Mouse (Mus musculus) inflammation-experienced regulatory T-cells, adult 6 months (primary cell): ENCODE measurements around the gene Prrg2. TPM values are rescaled to one million over a fixed set of nuclear protein-coding genes. Genes with fewer than 3 reads are reported as not detected.

Experiments
- ATAC-seq: one replicate; pipeline ENCODE4 v1.8.0; 2017
- polyA plus RNA-seq, 3 experiments: library from polyadenylated mRNA; unstranded; fragments of 100-300 nt; shearing (Covaris generic); gene quantifications; one replicate each; pipeline ENCODE4 v1.2.1; 2017

Prrg2 gene
- polyA plus RNA-seq, 3 experiments from 2014 or later = 2.0 to 2.3 (median 2.1) TPM

DNA sequence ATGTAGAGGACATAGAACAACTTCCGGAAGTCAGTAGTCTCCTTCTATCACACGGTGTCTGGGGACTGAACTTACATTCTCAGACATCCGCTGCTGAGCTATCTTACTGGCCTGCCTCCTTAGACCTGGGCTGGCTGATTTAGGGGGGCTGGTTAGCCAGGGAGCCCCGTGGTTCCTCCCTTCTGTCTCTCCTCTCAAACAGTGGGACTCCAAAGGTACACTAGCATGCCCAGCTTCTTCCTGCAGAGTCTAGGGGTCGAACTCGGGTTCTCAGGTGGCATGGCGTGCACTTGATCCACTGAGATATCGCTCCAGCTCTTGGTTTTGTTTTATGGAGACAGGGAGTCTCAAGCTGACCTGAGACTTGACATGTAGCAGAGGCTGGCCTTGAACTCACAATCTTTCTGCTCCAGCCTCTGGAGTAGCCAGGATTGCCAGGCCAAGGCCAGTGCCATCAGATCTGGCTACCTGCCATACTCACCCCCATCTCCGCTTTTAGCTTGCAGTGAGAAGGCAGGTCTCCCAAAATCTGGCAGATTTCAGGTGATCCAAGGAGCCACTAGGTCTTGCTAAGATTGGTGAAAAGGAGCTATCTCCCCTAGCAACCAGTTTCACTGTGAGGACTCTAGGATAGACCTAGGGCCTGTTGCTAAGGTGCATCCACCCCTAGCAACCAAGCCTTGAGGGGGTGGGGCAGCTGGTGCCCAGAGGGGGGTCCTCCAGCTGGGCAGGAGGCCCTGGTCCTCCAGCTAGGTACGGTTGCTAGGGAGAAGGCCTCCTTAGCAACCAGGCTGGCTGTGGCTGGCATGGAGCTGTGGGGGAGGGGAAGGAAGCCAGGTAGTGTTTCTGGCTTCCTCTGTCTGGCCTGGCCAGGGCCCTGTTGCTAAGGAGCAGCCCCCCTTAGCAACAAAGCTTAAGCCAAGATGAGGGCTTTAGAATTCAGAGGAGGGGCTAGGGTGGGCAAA is 3.6 kb downstream of the Prrg2 start:
- no peak for ATAC-seq

DNA sequence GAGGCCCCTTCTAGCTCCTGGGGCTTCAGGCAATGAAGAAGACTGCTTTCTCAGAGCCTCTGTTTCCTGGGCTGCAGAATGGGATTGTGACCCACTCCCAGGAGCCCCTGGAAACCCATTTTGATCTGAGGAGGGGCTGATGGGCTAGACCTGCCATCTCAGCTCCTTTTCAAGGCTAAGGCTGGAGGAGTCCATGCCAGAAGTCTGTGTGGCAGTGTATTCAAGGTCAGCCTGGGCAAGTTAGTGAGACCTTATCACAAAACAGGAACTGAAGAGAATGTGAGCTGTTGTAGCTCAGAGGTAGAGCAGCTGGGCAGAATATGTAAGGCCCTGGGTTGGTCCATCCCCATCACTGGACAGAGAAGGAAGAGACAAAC is 5.5 kb downstream of the Prrg2 start:
- ATAC-seq = no peak

- no peak for ATAC-seq
Observed at GRCm38 (mm10) chr7:45056329-45056971, 6.0 kb downstream of the Prrg2 start.

GRCm38 (mm10) chr7:45053931-45054510 is 8.5 kb downstream of the Prrg2 start:
- ATAC-seq = peak; percentile 94

GRCm38 (mm10) chr7:45053117-45053930 is 9.2 kb downstream of the Prrg2 start:
- peak; percentile 39 for ATAC-seq

DNA sequence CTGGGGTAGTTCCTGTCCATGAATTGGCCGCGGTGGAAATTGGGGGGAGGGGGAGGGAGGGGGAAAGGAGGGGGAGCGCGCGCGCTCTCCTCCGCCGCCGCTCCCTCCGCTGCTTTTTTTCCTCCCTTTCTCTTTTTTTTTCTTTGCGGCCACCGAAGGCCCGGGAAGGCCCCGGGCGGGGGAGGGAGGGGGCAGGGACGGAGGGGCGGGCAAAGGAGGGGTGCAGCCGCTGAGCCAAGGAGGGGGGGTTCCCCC is 9.7 kb downstream of the Prrg2 start, which contains the start of gene Prr12:
TSS of gene Prr12 (minus strand) at position 20 of the 255 bp plus-strand sequence.
- no peak for ATAC-seq

DNA sequence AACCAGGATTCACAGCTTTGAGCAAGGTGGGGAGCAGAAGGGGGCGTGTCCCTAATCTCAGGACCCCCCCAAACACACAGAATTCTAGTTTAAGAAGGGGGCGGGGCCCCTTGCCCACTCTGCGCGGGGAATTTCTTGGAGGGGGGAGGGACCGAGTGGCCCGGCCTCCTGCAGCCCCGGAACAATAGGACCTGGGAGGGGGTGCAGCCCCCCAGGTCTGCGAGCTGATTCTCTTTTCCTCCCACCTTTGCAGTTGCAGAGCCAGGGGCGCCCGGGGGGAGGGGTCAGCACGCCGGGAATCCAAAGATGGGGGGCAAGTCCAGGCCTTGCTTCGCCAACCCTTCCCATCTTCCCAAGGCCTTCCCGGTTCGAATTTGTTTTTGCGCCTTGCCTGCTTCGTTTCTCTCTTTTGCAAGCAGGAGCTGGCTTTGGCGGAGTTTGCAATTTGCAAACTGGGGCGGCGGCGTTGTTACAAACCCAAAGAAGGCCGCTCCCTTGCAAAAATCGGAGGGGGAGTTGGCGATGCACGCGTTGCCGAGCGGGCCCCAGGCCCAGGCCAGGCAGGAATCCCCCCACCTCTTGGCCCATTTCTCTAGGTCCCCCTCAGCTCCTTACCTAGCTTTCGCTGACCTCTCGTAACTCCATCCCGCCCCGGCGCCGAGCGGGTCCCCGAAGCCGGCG is 10.2 kb downstream of the Prrg2 start:
- ATAC-seq = no peak

- ATAC-seq = no peak
Observed at GRCm38 (mm10) chr7:45051601-45051974, 10.9 kb downstream of the Prrg2 start.

DNA sequence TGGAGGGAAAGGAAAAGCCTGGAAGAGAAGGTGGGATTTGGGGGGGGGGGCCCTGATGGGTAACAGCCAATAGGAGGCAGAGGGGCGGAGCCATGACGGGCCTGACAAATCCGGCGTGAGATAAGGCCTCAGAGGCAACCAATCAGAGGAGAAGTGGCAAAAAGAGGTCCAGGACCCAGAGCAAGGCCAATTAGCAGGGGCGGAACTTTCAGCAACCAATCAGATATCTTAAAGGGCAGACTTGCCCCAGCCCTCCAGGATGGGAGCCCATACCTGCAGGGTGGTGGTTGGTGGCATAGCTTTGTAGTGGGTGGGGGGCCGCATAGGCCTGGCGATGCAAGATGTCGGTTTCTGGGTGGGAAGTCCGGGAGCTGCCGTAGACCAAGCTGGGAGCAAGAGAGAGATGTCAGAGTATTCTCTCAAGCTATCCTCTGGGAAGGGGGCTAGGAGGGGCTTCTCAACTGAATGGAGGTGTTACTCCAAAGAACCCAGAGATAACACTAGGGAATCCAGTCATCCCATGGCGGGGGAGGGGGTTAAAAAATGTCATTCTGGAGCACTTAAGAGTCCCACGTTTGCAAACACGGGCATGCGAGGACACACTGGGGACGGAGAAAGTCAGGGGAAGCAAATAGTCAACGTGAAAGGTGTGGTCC is 11.4 kb downstream of the Prrg2 start:
- no peak for ATAC-seq

DNA sequence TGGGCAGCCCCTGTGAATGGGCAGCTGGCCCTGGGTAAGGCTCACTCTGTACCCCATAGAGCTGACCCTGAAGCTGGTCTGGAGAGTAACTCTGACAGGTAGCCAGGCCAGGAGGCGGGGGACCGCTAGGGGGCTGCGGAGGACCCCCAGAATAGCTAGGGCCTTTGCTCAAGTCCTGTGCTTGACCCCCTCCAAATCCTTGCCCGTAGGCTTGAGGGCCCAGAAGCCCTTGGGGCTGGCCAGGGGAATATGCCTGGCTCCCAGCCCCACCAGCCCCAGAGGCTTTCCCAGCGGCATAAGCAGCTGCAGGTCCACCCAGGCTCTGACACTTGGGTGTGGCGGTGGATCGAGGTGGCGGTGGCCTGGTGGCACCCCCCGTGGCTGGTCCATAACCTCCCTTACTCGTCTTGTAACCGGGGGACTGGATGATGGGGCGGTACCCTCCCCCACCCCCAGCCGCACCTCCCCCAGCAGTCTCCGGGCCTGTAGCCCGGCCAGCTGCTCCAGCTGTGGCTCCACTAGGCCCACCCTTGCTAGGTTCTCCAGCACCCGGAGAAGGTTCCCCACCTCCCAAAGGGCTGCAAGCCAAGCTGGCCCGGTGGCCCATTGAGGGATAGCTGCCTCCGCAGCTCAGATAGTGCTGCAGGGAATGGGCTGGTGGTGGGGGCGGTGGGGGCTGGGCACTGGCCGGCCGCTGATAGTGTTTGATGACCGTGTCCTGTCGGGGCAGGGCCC is 13.4 kb downstream of the Prrg2 start:
- no peak for ATAC-seq

- ATAC-seq = no peak
Observed at GRCm38 (mm10) chr7:45048001-45048890, 14.2 kb downstream of the Prrg2 start.

- no peak for ATAC-seq
Observed at GRCm38 (mm10) chr7:45047491-45047890, 15.0 kb downstream of the Prrg2 start.

DNA sequence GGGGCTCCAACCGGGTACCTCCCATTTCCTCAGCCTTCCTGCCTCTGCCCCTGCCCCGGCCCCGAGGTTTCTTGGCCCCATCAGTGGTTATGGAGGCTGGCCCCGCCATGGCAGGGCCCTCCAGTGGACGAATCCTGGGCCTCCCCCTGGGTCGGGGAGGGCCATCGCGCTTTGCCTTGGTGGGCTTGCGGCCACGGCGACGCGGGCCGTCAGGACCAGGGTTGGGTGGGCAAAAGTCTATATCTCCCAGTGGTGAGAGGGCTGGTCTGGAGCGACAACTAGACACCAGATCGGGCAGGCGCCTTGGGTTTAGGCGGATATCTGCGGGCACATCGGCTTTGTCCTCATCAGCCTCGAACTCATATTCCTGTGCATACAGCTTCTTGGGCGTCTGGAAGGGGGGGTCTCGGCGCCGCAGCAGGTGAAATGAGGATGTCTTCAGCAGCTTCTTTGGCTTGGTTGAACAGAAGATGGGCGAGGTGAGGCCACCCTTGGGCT is 15.6 kb downstream of the Prrg2 start:
- no peak for ATAC-seq

DNA sequence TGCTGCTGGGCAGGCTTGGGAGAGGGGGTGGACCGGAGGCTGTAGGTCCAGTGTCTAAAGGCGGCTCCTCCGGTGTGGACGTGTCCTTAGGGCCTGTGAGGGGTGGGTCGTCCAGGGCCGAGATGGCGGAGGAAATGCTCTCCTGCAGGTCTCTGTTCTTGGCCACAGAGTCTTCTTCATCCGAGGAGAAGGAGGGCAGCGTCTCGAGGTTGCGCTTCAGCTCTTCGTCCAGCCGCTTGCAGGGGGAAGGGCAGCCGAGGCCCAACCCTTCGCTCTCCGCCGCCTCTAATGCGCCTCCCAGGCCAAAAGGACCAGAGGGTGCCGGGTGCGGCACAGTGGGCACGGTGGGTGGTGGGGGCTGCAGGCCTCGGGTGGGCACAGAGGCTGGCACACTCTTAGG is 16.7 kb downstream of the Prrg2 start:
- ATAC-seq = no peak

DNA sequence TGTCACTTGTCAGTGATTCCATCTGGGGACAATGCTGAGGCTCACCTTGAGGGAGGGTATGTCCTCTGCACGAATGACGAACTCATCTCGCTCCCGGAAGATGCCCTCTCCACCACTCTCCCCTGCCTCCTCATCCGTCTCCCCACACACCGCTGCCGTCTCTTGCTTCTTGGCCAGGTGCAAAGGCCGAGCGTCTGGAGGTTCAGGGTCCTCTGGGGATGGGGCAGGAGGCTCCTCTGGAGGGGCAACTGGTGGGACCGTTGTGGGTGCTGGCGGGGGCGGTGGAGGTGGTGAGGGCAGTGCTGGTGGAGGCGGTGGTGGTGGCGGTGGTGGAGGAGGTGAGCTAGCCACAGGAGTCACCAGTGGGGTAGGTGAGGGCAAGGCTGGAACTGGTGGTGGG is 19.2 kb downstream of the Prrg2 start:
- ATAC-seq = no peak

DNA sequence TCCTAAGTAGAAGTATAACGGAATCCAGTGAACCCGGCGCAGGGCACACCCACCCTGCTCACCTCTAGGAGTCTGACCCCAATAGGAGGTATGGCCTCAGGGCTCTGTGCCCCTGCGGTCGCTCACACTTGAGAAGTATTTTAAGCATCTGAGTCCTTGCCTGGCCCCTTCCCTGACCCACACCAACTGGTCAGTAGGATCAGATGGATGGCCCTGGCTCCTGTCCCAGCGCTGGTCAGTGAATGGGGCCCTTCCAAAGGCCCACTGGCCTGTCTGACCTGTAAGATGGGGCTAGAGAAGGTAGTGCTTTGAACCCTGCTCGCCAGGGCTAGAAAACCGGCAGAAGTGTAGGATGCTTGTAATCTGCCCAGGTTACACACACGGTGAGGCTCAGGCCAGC is 21.6 kb downstream of the Prrg2 start:
- no peak for ATAC-seq

DNA sequence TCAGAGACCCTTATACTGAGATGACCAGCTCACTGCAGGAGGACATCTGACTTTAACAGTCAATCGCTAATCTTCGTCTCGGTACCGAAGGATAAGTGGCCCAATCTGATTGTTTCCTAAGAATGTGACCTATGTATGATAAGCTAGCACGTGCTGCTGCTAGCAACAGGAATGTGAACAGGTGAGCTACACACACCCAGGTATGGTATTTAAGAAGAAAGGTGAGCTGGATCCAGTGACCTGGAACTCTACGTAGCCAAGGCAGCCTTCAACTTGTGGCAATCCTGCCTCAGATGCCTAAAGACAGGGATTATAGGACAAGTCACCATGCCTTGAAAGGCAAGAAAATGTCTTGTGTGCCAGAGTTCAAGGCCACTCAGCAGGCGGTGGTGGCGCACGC is 24.1 kb downstream of the Prrg2 start:
- no peak for ATAC-seq

GRCm38 (mm10) chr7:45037720-45038361 is 24.6 kb downstream of the Prrg2 start:
- peak; percentile 72 for ATAC-seq

DNA sequence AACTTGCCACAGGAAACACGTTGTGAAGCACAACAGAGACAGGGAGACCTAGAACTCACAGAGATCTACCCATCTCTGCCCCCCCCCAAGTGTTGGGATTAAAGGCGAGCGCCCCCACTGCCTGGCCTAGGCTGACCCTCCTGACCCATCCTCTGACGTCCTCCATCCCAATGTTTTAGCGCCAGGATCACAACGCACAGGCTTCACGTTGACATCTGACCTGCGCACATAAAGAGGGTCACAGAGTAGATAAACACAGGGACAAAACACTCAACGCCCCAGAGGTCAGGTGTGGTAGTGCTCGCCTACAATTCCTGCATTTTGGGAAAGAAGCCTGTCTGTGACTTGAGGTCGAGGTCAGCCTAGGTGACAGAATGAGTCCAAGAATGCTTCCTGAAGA is 25.8 kb downstream of the Prrg2 start:
- ATAC-seq = no peak
